ENCODE assay signal across 10 mouse cellular contexts in genomic region chr4:74014048-74014500, GRCm38 (mm10). TPM values are rescaled to one million over a fixed set of nuclear protein-coding genes. Genes with fewer than 3 reads are reported as not detected.
DNase-seq lines count a peak whose midpoint lies in the region; ATAC-seq and TF ChIP-seq lines count a peak whose summit lies in the region.
"Had no signal": no experiment of that assay in that cellular context is flagged by ENCODE, and none has a peak within 500 bp of the region (broad histone marks: within the 10 kb centered on the region; RNA-seq: fewer than 3 reads in every experiment).

No protein-coding gene starts in this region.

- WGBS in heart, embryonic 12.5 days: 5% methylated on average over 11 of the region's 11 CpGs
- 9% methylated on average over 11 of the region's 11 CpGs for WGBS in liver, embryonic 12.5 days (ENCODE audit: insufficient replicate concordance)
- WGBS in small intestine, adult 2 months: 16% methylated on average over 11 of the region's 11 CpGs

- H3K9ac ChIP-seq in heart, embryonic 12.5 days: peak overlapping the region; percentile 60
- H3K9ac ChIP-seq in liver, embryonic 12.5 days: no peak overlapping the region

- H3K4me2 ChIP-seq in heart, embryonic 12.5 days: peak overlapping the region; percentile 99
- peak overlapping the region; percentile 63 for H3K4me2 ChIP-seq in liver, embryonic 12.5 days

- H3K27me3 ChIP-seq in heart, embryonic 12.5 days (replicated peaks): peaks cover 14% of the 10 kb centered on the region
- H3K27me3 ChIP-seq in liver, embryonic 12.5 days (replicated peaks): peaks cover 25% of the 10 kb centered on the region
- H3K27me3 ChIP-seq in small intestine, adult 2 months (ENCODE audit: control insufficient read depth, insufficient read depth, low read length): no peaks in the 10 kb centered on the region

- DNase-seq in heart, adult 9 months (ENCODE audit: low spot score in 2 of 2): no peak
- DNase-seq in cerebellum, postnatal 10 days: peak; percentile 37 to 47
- no peak for DNase-seq in urinary bladder, postnatal 36 days (ENCODE audit: low spot score in 2 of 2)
- no peak for DNase-seq in spleen, postnatal 10 days (ENCODE audit: low spot score in 2 of 2)

- no peaks in the 10 kb centered on the region for H3K36me3 ChIP-seq in heart, embryonic 12.5 days
- no peaks in the 10 kb centered on the region for H3K36me3 ChIP-seq in liver, embryonic 12.5 days
- H3K36me3 ChIP-seq in small intestine, adult 2 months (ENCODE audit: control insufficient read depth, insufficient read depth, low read length): no peaks in the 10 kb centered on the region
- H3K36me3 ChIP-seq: G1E had no signal

- H3K4me3 ChIP-seq in heart, embryonic 12.5 days: peak overlapping the region; percentile 66
- H3K4me3 ChIP-seq in liver, embryonic 12.5 days: 0 out of 2 replicates have a peak overlapping the region, but pooled peaks have one; percentile 39
- peak overlapping the region; percentile 55 for H3K4me3 ChIP-seq in small intestine, adult 2 months (ENCODE audit: low read depth, low read length)

- TF ChIP-seq POLR2A in small intestine, adult 2 months (IDR thresholded peaks at IDR 0.05; ENCODE audit: low read depth, low read length): no peak

- no peak overlapping the region for H3K27ac ChIP-seq in heart, embryonic 12.5 days (ENCODE audit: poor library complexity, severe bottlenecking)
- no peak overlapping the region for H3K27ac ChIP-seq in liver, embryonic 12.5 days
- no peak overlapping the region for H3K27ac ChIP-seq in small intestine, adult 2 months (ENCODE audit: insufficient read depth, low read depth, low read length)
- H3K27ac ChIP-seq: macrophage had no signal

- H3K4me1 ChIP-seq in heart, embryonic 12.5 days (replicated peaks): peaks cover 9% of the 10 kb centered on the region
- no peaks in the 10 kb centered on the region for H3K4me1 ChIP-seq in liver, embryonic 12.5 days
- H3K4me1 ChIP-seq in small intestine, adult 2 months (ENCODE audit: control insufficient read depth, insufficient read depth, insufficient read length, low read length): peaks cover 2% of the 10 kb centered on the region; the same call in 1 of the 2 replicates

- H3K9me3 ChIP-seq in heart, embryonic 12.5 days (replicated peaks): no peaks in the 10 kb centered on the region
- H3K9me3 ChIP-seq in liver, embryonic 12.5 days (replicated peaks): no peaks in the 10 kb centered on the region

- ATAC-seq in heart, embryonic 12.5 days (ENCODE audit: insufficient number of reproducible peaks, low FRiP score): peak; percentile 41; the same call in 1 of the 2 replicates
- peak; percentile 24 for ATAC-seq in frontal cortex, adult (ENCODE audit: low TSS enrichment)
- no peak for ATAC-seq in liver, embryonic 12.5 days

- TF ChIP-seq CTCF in small intestine, adult 2 months (IDR thresholded peaks at IDR 0.05; ENCODE audit: extremely low read depth, insufficient read length, insufficient replicate concordance, low read depth, low read length): no peak

RNA-seq across cellular contexts. Expression of gene Frmd3, which starts 0.8 kb away (rescaled TPM):
- polyA plus RNA-seq in heart, embryonic 12.5 days (2016; fragmentation: Nextera tagmentation; extraction: Ambion mirVana): 0.46 and 0.65 TPM in 2 replicates
- 0.05 and 0.20 TPM in 2 replicates for polyA plus RNA-seq in liver, embryonic 12.5 days (2016; fragmentation: Nextera tagmentation; extraction: Ambion mirVana)
- 0.11 and 0.47 TPM in 2 replicates for polyA plus RNA-seq in small intestine, adult 2 months (2012; rRNA removed)
- polyA plus RNA-seq: G1E, macrophage had no signal

Comparison
In these comparisons a context has a peak if more than half of its experiments do, and no peak if none do; other contexts are left out.
1. DNase-seq: peak in cerebellum, postnatal 10 days (2 of 2); none in heart, adult 9 months (0 of 2), urinary bladder, postnatal 36 days (0 of 2) and spleen, postnatal 10 days (0 of 2).
2. Peak in every context shown above with its lines, with median percentiles within 50 percentile points of each other: H3K4me3 ChIP-seq.